Mouse (Mus musculus): Measurements from ENCODE around the gene Agap1. TPM values are rescaled to one million over a fixed set of nuclear protein-coding genes. Genes with fewer than 3 reads are reported as not detected.

Gene Agap1
- polyA plus RNA-seq, 1 experiment, result 12.1 TPM

DNA sequence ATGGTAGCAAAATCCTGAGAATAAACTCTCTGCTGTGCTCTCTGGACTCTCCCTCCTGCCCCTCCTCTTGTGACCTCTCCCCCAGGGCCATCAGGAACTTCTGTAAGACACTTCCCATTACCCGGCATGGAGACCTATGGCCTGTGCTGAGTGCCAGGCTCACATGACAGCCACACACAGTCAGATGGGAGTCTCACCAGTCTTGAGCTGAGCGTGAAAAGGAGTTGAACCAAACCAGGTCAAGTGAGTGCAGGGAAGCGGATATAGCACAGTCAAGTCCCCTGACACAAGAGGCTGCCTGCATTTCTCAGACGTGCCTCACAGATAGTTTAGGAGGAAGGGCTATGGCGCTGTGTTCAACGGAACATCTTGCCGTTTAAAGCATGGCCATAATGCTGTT is 4.5 kb upstream of the Agap1 start:
- WGBS, result 74% methylated on average over 7 of the region's 7 CpGs
- H3K4me3 ChIP-seq (replicated peaks; ENCODE audit: control insufficient read depth, low read depth, low read length), result no peak overlapping the region
- H3K4me1 ChIP-seq (ENCODE audit: control insufficient read depth, insufficient read depth, low read length), result no peaks in the 10 kb centered on the region
- no peak overlapping the region for H3K27ac ChIP-seq (ENCODE audit: control insufficient read depth, insufficient read depth, low read depth, low read length, poor library complexity)
- TF ChIP-seq POLR2A (IDR thresholded peaks at IDR 0.05; ENCODE audit: borderline replicate concordance, control insufficient read depth, low read depth, low read length) (no peak), CTCF (IDR thresholded peaks at IDR 0.05; ENCODE audit: control insufficient read depth, insufficient read depth, low read length) (no peak)

DNA sequence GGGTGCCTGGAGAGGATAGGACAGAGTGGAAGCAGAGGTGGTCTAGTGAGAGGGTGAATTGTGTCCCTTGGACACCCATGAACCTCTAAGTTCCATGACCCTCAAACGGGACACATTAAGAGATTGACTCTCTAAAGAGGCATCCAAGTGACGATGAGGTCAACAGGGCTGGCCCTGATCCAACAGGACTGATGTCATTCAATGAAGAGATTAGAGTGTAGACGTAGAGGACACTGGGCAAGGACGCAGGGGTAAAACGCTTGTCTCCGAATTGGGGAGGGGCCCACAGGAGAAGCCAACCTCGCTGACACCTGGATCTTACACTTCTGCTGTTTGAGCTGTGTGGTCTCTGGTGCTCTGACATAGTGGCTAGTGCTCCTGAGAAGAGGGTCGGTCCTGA is 2.5 kb upstream of the Agap1 start:
- TF ChIP-seq CTCF (IDR thresholded peaks at IDR 0.05; ENCODE audit: control insufficient read depth, insufficient read depth, low read length) (no peak), POLR2A (IDR thresholded peaks at IDR 0.05; ENCODE audit: borderline replicate concordance, control insufficient read depth, low read depth, low read length) (no peak)
- 81% methylated on average over 8 of the region's 8 CpGs for WGBS
- Histone ChIP-seq H3K4me3 (replicated peaks; ENCODE audit: control insufficient read depth, low read depth, low read length) (no peak overlapping the region), H3K4me1 (ENCODE audit: control insufficient read depth, insufficient read depth, low read length) (no peaks in the 10 kb centered on the region), H3K27ac (ENCODE audit: control insufficient read depth, insufficient read depth, low read depth, low read length, poor library complexity) (no peak overlapping the region)

DNA sequence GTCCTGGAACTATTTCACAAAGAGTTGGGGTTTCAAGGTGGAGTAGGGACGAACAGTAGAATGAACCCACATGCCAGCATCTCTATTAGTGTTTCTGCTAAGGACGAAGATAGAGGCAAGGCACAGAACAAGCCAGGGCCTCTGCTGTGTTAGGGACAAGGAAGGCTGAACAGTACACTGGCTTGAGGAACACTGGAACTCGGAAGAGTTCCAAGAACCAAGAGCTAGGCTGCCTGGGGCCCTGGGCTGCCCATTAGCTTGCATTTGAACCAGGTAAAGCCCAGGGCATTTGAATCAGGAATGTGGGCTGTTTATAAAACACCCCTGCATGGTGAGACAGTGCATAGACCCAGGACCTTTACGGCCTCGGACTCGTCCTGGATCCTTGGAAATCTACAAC is 940 bp upstream of the Agap1 start:
- no peak overlapping the region for H3K4me3 ChIP-seq (replicated peaks; ENCODE audit: control insufficient read depth, low read depth, low read length)
- TF ChIP-seq CTCF (IDR thresholded peaks at IDR 0.05; ENCODE audit: control insufficient read depth, insufficient read depth, low read length), result no peak
- H3K27ac ChIP-seq (ENCODE audit: control insufficient read depth, insufficient read depth, low read depth, low read length, poor library complexity), result no peak overlapping the region
- 60% methylated on average over 6 of the region's 6 CpGs for WGBS
- H3K4me1 ChIP-seq (ENCODE audit: control insufficient read depth, insufficient read depth, low read length), result no peaks in the 10 kb centered on the region

DNA sequence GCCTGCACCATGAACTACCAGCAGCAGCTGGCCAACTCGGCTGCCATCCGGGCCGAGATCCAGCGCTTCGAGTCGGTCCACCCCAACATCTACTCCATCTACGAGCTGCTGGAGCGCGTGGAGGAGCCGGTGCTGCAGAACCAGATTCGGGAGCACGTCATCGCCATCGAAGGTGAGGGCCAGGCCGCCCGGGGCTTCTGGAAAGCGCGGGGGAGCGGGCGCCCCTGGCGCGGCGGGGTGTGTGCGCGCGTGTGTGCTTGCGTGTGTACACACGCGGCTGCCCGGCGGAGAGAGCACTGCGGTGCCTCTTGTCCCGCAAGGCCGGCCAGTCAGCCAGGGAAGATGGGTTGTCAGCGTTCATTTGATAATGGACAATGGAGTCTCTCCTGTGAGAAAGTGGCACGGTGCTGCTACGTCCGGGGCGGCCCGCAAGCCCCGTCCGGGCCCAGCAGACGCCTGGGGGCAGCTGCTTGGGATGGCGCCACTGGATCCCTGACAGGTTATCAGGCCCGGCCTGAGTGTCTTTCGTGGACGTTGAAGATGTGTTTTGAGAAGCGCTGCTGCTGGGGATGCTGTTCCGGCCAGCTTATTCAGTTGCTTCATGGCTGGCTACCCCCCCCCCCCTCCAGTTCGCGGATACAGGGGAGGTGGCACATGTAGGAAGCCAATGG is 950 bp downstream of the Agap1 start:
- no peak for TF ChIP-seq CTCF (IDR thresholded peaks at IDR 0.05; ENCODE audit: control insufficient read depth, insufficient read depth, low read length)
- TF ChIP-seq POLR2A (IDR thresholded peaks at IDR 0.05; ENCODE audit: borderline replicate concordance, control insufficient read depth, low read depth, low read length), result no peak
- H3K4me3 ChIP-seq (replicated peaks; ENCODE audit: control insufficient read depth, low read depth, low read length), result peak overlapping the region; percentile 57
- no peaks in the 10 kb centered on the region for H3K4me1 ChIP-seq (ENCODE audit: control insufficient read depth, insufficient read depth, low read length)
- H3K27ac ChIP-seq (ENCODE audit: control insufficient read depth, insufficient read depth, low read depth, low read length, poor library complexity), result peak overlapping the region; percentile 2; the same call in 1 of the 2 replicates
- 1% methylated on average over 51 of the region's 51 CpGs for WGBS

DNA sequence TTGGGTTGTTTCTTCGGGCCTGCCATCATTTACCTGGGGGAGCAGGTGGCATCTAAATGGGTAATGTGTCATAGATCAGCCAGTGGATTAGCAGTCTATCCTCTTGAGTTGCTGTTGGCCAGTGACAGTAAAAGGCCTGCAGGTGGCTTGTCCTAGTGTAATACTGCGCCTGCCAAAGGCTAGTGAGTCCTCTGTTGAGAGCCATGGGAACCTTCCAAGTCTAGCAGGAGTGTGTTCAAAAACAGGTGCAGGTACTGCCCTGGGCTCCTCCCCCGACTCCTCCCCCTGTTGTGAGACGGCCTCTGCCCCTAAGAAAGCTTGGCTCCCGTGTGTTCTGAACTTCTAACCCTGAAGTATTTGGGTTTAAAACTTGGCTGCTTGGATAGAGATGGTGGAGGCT is 1.9 kb downstream of the Agap1 start:
- no peak overlapping the region for H3K27ac ChIP-seq (ENCODE audit: control insufficient read depth, insufficient read depth, low read depth, low read length, poor library complexity)
- 53% methylated on average over 5 of the region's 5 CpGs for whole genome bisulfite sequencing
- H3K4me3 ChIP-seq (replicated peaks; ENCODE audit: control insufficient read depth, low read depth, low read length), result no peak overlapping the region
- no peaks in the 10 kb centered on the region for H3K4me1 ChIP-seq (ENCODE audit: control insufficient read depth, insufficient read depth, low read length)
- TF ChIP-seq CTCF (IDR thresholded peaks at IDR 0.05; ENCODE audit: control insufficient read depth, insufficient read depth, low read length), result no peak
- TF ChIP-seq POLR2A (IDR thresholded peaks at IDR 0.05; ENCODE audit: borderline replicate concordance, control insufficient read depth, low read depth, low read length), result no peak

DNA sequence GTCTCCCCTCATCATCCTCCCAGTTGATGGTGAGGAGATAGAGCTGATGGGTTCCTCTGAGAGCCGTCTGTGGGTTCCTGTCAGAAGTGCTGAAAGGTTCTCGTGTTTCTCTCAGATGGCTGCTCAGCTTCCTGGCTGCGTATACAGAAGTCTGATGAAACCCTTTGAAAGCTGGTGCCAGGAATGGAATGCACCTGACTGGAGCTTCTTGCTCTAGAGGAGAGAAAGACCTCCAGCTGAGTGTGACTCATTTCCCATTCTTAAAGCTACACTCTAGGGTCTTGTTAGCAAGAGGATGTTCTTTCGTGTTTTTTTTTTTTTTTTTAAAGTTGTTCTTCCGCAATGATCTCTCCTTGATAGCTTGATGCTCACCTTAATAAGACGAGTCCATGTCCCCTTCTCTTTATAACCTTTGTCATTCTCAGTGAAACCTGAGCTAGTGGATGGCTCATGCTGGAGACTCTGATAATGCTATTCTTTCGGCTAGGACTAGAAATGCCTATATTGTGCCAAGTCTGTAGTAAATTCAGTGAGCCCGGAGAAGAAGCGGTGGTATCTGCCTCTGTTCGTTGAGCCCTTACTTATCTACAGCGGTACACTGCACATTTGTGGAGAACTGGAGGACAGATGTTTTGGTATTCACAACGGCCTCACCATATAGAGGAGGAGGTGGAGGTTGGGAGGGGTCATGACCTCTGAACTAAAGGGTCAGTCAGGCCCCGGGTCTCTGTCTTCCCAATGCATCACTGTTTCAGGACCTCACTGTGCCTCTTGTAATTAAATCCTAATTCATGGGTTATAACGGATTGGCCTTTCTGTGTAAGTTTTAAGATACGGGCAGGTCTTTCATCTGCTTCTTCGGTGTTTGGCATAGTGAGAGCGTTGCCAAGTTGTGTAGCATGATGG is 2.8 kb downstream of the Agap1 start:
- no peak overlapping the region for H3K4me3 ChIP-seq (replicated peaks; ENCODE audit: control insufficient read depth, low read depth, low read length)
- no peaks in the 10 kb centered on the region for H3K4me1 ChIP-seq (ENCODE audit: control insufficient read depth, insufficient read depth, low read length)
- no peak overlapping the region for H3K27ac ChIP-seq (ENCODE audit: control insufficient read depth, insufficient read depth, low read depth, low read length, poor library complexity)
- WGBS, result 60% methylated on average over 17 of the region's 17 CpGs
- TF ChIP-seq CTCF (IDR thresholded peaks at IDR 0.05; ENCODE audit: control insufficient read depth, insufficient read depth, low read length) (no peak), POLR2A (IDR thresholded peaks at IDR 0.05; ENCODE audit: borderline replicate concordance, control insufficient read depth, low read depth, low read length) (no peak)

DNA sequence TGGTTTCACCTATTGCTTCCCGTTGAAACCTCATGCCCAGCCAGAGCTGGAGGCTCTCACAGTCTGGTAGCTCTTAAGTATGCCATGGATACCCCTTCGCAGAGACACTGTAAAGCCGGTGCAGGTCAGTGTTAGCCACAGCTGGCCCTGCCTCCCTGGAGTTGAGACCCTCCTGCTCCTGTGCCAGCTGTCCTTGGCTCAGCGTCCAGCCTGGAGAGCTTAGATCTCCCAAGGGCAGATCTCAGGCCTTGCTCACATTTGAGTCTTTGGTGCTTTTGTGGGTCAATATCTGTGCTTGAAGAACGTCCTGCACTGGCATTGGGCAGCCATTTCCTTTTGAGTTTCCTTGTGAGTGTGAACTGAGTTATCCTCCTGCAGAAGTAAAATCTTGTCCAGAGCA is 7.3 kb downstream of the Agap1 start:
- no peak overlapping the region for H3K4me3 ChIP-seq (replicated peaks; ENCODE audit: control insufficient read depth, low read depth, low read length)
- H3K27ac ChIP-seq (ENCODE audit: control insufficient read depth, insufficient read depth, low read depth, low read length, poor library complexity), result no peak overlapping the region
- H3K4me1 ChIP-seq (ENCODE audit: control insufficient read depth, insufficient read depth, low read length), result no peaks in the 10 kb centered on the region
- TF ChIP-seq POLR2A (IDR thresholded peaks at IDR 0.05; ENCODE audit: borderline replicate concordance, control insufficient read depth, low read depth, low read length), result no peak
- TF ChIP-seq CTCF (IDR thresholded peaks at IDR 0.05; ENCODE audit: control insufficient read depth, insufficient read depth, low read length), result no peak
- 80% methylated on average over 5 of the region's 5 CpGs for WGBS

DNA sequence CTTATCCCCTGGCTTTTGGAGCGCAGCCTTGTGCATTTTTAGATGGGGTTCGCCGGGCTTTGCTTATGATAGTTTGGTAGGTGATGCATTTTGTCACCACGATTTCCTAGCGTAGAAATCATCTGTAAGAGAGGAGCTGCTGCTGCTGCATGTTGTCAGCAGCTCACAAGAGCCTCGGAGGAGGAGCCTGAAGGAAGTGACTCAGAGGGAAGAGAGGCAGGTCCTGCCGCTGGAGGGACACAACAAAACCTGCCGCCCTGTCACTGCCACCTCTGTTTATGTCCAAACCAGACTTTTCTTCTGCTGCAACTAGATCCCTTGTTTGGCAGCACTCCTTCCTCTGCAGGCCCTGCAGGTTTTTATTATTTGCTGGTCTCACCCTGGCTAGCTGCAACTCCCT is 8.5 kb downstream of the Agap1 start:
- Histone ChIP-seq H3K27ac (ENCODE audit: control insufficient read depth, insufficient read depth, low read depth, low read length, poor library complexity) (no peak overlapping the region), H3K4me3 (replicated peaks; ENCODE audit: control insufficient read depth, low read depth, low read length) (no peak overlapping the region), H3K4me1 (ENCODE audit: control insufficient read depth, insufficient read depth, low read length) (no peaks in the 10 kb centered on the region)
- 14% methylated on average over 8 of the region's 8 CpGs for WGBS
- TF ChIP-seq CTCF (IDR thresholded peaks at IDR 0.05; ENCODE audit: control insufficient read depth, insufficient read depth, low read length) (no peak), POLR2A (IDR thresholded peaks at IDR 0.05; ENCODE audit: borderline replicate concordance, control insufficient read depth, low read depth, low read length) (no peak)

All from bone marrow, adult 2 months (tissue).